Mouse (Mus musculus): ENCODE results near the gene Slx1b. TPM values are rescaled to one million over a fixed set of nuclear protein-coding genes. Genes with fewer than 3 reads are reported as not detected.
"Not testable (repeated sequence)": the region's sequence is repeated elsewhere in the genome, so short reads cannot be mapped to it uniquely, and the experiment has no call there.

Slx1b gene
- polyA plus RNA-seq, 1 experiment: 16.0 TPM

DNA sequence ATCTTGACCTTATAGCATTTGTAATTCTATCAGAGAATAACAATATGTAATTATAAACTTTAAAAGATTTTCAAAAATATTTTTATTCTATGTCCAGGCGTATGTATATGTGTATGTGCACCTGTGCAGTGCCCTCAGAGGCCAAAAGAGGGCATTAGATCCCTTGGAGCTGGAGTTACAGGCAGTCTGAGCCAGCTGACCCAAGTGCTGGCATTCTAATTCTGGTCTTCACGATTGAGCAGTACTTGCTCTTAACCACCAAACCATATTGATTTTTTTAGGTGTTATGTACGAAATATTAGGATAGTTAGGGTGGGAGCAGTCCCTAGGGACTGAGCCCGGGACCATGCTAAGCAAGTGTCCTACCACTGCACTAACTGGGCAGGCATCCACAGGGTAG is 47.1 kb downstream of the Slx1b start:
- 75% methylated on average over 4 of the region's 4 CpGs for WGBS
- no peak for TF ChIP-seq CTCF (IDR thresholded peaks at IDR 0.05; ENCODE audit: extremely low read depth, insufficient read length, insufficient replicate concordance, low read depth, low read length)
- TF ChIP-seq POLR2A (IDR thresholded peaks at IDR 0.05; ENCODE audit: low read depth, low read length): no peak
- Histone ChIP-seq H3K27ac (ENCODE audit: insufficient read depth, low read depth, low read length) (no peak overlapping the region), H3K4me1 (ENCODE audit: control insufficient read depth, insufficient read depth, insufficient read length, low read length) (peaks cover 15% of the 10 kb centered on the region; the same call in 1 of the 2 replicates), H3K4me3 (ENCODE audit: low read depth, low read length) (no peak overlapping the region), H3K27me3 (ENCODE audit: control insufficient read depth, insufficient read depth, low read length) (no peaks in the 10 kb centered on the region), H3K36me3 (ENCODE audit: control insufficient read depth, insufficient read depth, low read length) (no peaks in the 10 kb centered on the region)

DNA sequence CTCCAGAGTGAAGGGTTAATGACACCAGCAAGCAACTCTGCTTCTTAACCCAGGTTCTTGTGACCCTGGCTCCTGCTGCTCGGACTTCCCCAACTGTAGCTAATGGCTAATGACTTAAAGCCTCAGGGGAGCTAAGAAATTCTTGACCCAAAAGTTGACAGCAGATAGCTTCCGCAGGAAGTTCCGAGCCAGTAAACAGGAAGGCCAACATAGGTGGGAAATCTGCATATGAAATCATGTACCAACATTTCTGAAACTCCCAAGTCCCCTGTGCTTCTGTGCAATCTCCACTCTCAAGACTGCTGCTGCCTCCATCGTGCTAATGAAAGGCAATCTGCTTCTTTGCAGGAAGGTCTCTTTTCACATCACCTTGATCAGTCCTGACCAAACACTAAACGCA is 49.9 kb downstream of the Slx1b start:
- no peak overlapping the region for H3K27ac ChIP-seq (ENCODE audit: insufficient read depth, low read depth, low read length)
- TF ChIP-seq POLR2A (IDR thresholded peaks at IDR 0.05; ENCODE audit: low read depth, low read length): no peak
- TF ChIP-seq CTCF (IDR thresholded peaks at IDR 0.05; ENCODE audit: extremely low read depth, insufficient read length, insufficient replicate concordance, low read depth, low read length): no peak
- no peaks in the 10 kb centered on the region for H3K36me3 ChIP-seq (ENCODE audit: control insufficient read depth, insufficient read depth, low read length)
- no peak overlapping the region for H3K4me3 ChIP-seq (ENCODE audit: low read depth, low read length)
- no peaks in the 10 kb centered on the region for H3K27me3 ChIP-seq (ENCODE audit: control insufficient read depth, insufficient read depth, low read length)
- WGBS: 69% methylated on average over 5 of the region's 5 CpGs
- H3K4me1 ChIP-seq (ENCODE audit: control insufficient read depth, insufficient read depth, insufficient read length, low read length): peaks cover 15% of the 10 kb centered on the region; the same call in 1 of the 2 replicates

DNA sequence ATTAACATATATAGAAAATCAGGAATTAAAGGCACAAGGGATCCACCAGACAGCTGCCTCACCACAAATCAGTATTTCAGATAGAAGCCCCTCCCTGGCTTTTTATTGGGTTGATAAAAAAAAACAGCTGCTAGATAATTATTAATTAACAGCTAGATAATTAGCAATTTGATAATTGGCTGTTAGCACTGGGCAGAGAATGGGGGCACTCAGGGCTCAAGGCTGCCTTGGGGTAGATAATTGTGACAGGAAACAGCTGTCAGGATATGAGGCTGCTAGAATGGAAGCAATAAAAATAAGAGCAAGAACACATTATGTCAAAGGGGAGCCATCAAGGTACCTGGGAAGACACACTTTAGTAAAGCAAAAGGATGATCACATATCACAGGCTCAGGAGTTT is 50.7 kb downstream of the Slx1b start:
- TF ChIP-seq CTCF (IDR thresholded peaks at IDR 0.05; ENCODE audit: extremely low read depth, insufficient read length, insufficient replicate concordance, low read depth, low read length): no peak
- TF ChIP-seq POLR2A (IDR thresholded peaks at IDR 0.05; ENCODE audit: low read depth, low read length): no peak
- H3K4me1 ChIP-seq (ENCODE audit: control insufficient read depth, insufficient read depth, insufficient read length, low read length): peaks cover 11% of the 10 kb centered on the region; the same call in 1 of the 2 replicates
- H3K27ac ChIP-seq (ENCODE audit: insufficient read depth, low read depth, low read length): no peak overlapping the region

DNA sequence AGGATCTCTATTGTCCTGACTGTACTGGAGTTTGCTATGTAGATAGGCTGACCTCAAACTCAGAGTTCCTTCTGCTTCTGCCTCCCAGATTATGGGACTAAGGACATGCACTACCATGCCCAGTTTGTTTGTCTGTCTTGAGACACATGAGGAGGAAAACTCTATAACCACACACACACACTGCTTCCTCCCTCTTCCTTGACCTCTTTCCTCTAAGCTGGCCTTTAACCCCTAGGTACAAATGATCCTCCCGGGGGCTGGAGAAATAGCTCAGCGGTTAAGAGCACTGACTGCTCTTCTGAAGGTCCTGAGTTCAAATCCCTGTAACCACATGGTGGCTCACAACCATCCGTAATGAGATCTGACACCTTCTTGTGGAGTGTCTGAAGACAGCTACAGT is 51.2 kb downstream of the Slx1b start:
- TF ChIP-seq CTCF (IDR thresholded peaks at IDR 0.05; ENCODE audit: extremely low read depth, insufficient read length, insufficient replicate concordance, low read depth, low read length): no peak
- no peak for TF ChIP-seq POLR2A (IDR thresholded peaks at IDR 0.05; ENCODE audit: low read depth, low read length)
- Histone ChIP-seq H3K4me3 (ENCODE audit: low read depth, low read length) (no peak overlapping the region), H3K36me3 (ENCODE audit: control insufficient read depth, insufficient read depth, low read length) (no peaks in the 10 kb centered on the region), H3K27ac (ENCODE audit: insufficient read depth, low read depth, low read length) (no peak overlapping the region), H3K4me1 (ENCODE audit: control insufficient read depth, insufficient read depth, insufficient read length, low read length) (peaks cover 9% of the 10 kb centered on the region; the same call in 1 of the 2 replicates), H3K27me3 (ENCODE audit: control insufficient read depth, insufficient read depth, low read length) (no peaks in the 10 kb centered on the region)
- WGBS: 60% methylated on average over 3 of the region's 3 CpGs

More for the DNA sequence above, 50.7 kb downstream of the Slx1b start:
- Histone ChIP-seq H3K36me3 (ENCODE audit: control insufficient read depth, insufficient read depth, low read length) (no peaks in the 10 kb centered on the region), H3K4me3 (ENCODE audit: low read depth, low read length) (no peak overlapping the region), H3K27me3 (ENCODE audit: control insufficient read depth, insufficient read depth, low read length) (no peaks in the 10 kb centered on the region)

DNA sequence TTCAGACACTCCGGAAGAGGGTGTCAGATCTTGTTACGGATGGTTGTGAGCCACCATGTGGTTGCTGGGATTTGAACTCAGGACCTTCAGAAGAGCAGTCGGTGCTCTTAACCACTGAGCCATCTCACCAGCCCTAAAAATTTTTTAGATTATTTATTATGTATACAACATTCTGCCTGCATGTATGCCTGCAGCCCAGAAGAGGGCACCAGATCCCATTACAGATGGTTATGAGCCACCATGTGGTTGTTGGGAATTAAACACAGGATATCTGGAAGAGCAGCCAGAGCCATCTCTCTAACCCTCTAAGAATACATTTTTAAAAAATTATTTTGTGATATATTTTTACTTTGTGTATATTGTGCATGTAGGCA is 52.4 kb downstream of the Slx1b start:
- not testable (repeated sequence) for H3K27me3 ChIP-seq (ENCODE audit: control insufficient read depth, insufficient read depth, low read length); H3K4me1 ChIP-seq (ENCODE audit: control insufficient read depth, insufficient read depth, insufficient read length, low read length); H3K27ac ChIP-seq (ENCODE audit: insufficient read depth, low read depth, low read length); H3K36me3 ChIP-seq (ENCODE audit: control insufficient read depth, insufficient read depth, low read length); H3K4me3 ChIP-seq (ENCODE audit: low read depth, low read length)
- 16% methylated on average over 3 of the region's 3 CpGs for WGBS

DNA sequence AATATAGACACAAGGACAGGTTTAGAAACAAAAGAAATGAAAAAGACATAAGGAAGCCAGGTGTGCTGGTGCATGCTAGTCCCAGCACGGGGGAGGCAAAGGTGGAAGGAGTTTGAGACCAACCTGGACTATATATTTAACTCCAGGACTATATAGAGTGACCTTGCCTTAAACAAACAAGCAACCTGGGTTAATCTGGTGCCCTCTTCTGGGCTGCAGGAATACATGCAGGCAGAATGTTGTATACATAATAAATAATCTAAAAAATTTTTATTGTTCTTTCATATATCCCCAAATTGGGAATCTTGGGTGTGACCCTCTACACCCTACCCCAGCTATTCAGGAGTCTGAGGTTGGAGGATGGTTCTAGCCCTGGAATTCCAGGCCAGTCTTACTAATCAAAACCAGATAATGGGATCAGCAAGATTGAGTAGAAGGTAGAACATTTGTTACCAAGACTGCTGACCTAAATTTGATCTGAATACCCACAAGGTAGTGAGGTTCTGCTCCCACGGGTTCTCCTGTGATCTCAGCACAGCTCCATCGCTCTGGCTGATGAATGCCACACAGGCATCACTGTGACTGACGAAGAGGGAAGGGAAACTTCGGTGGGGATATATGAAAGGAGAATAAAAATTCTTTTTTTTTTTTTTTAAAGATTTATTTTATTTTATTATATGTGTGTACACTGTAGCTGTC is 52.9 kb downstream of the Slx1b start:
- no peaks in the 10 kb centered on the region for H3K36me3 ChIP-seq (ENCODE audit: control insufficient read depth, insufficient read depth, low read length)

More for the DNA sequence above, 52.9 kb downstream of the Slx1b start:
- Histone ChIP-seq H3K27ac (ENCODE audit: insufficient read depth, low read depth, low read length) (no peak overlapping the region), H3K27me3 (ENCODE audit: control insufficient read depth, insufficient read depth, low read length) (no peaks in the 10 kb centered on the region), H3K4me1 (ENCODE audit: control insufficient read depth, insufficient read depth, insufficient read length, low read length) (peaks cover 7% of the 10 kb centered on the region; the same call in 1 of the 2 replicates), H3K4me3 (ENCODE audit: low read depth, low read length) (no peak overlapping the region)
- peak; percentile 12; the same call in 1 of the 2 replicates for TF ChIP-seq CTCF (IDR thresholded peaks at IDR 0.05; ENCODE audit: extremely low read depth, insufficient read length, insufficient replicate concordance, low read depth, low read length)
- TF ChIP-seq POLR2A (IDR thresholded peaks at IDR 0.05; ENCODE audit: low read depth, low read length): no peak
- 52% methylated on average over 5 of the region's 5 CpGs for WGBS

Other genes starting within 250 kb of the Slx1b start
- 0.08 and 0.23 TPM in 2 replicates for gene Atp2a1, start 232.7 kb downstream of the Slx1b start, polyA plus RNA-seq (2012; rRNA removed)
- gene Sh2b1, start 220.4 kb downstream of the Slx1b start, polyA plus RNA-seq (2012; rRNA removed): 30.5 and 54.4 TPM in 2 replicates
- gene Tufm, start 208.4 kb downstream of the Slx1b start, polyA plus RNA-seq (2012; rRNA removed): 83.1 and 121 TPM in 2 replicates
- gene Atxn2l, start 192.3 kb downstream of the Slx1b start, polyA plus RNA-seq (2012; rRNA removed): 143 and 301 TPM in 2 replicates
- gene Eif3c, start 129.4 kb downstream of the Slx1b start, polyA plus RNA-seq (2012; rRNA removed): 37.3 and 79.1 TPM in 2 replicates
- 2.3 TPM in 2 replicates for gene Apobr, start 110.8 kb downstream of the Slx1b start, polyA plus RNA-seq (2012; rRNA removed)
- 24.9 and 55.7 TPM in 2 replicates for gene Cln3, start 110.0 kb downstream of the Slx1b start, polyA plus RNA-seq (2012; rRNA removed)
- 0.15 and 0.51 TPM in 2 replicates for gene Il27, start 100.8 kb downstream of the Slx1b start, polyA plus RNA-seq (2012; rRNA removed)
- gene Nupr1, start 64.9 kb downstream of the Slx1b start, polyA plus RNA-seq (2012; rRNA removed): 32.5 and 97.9 TPM in 2 replicates
- gene Sgf29, start 46.5 kb downstream of the Slx1b start, polyA plus RNA-seq (2012; rRNA removed): 16.7 and 23.9 TPM in 2 replicates
- 5.0 and 7.4 TPM in 2 replicates for gene Sult1a1, start 19.4 kb downstream of the Slx1b start, polyA plus RNA-seq (2012; rRNA removed)
- gene Bola2, start 383 bp downstream of the Slx1b start, polyA plus RNA-seq (2012; rRNA removed): 35.8 and 40.6 TPM in 2 replicates
- 114 and 157 TPM in 2 replicates for gene Coro1a, start 12.0 kb upstream of the Slx1b start, polyA plus RNA-seq (2012; rRNA removed)
- 208 and 472 TPM in 2 replicates for gene Mapk3, start 63.8 kb upstream of the Slx1b start, polyA plus RNA-seq (2012; rRNA removed)
- gene Gdpd3, start 70.5 kb upstream of the Slx1b start, polyA plus RNA-seq (2012; rRNA removed): 5.0 and 24.4 TPM in 2 replicates
- 153 and 244 TPM in 2 replicates for gene Ypel3, start 81.2 kb upstream of the Slx1b start, polyA plus RNA-seq (2012; rRNA removed)
- gene Tbx6, start 85.7 kb upstream of the Slx1b start, polyA plus RNA-seq (2012; rRNA removed): 1.4 and 2.4 TPM in 2 replicates
- 101 and 199 TPM in 2 replicates for gene Ppp4c, start 96.7 kb upstream of the Slx1b start, polyA plus RNA-seq (2012; rRNA removed)
- gene Fam57b, start 101.9 kb upstream of the Slx1b start, polyA plus RNA-seq (2012; rRNA removed): 2.2 and 4.1 TPM in 2 replicates
- not detected in 2 replicates for gene 4930451I11Rik, start 135.9 kb upstream of the Slx1b start, polyA plus RNA-seq (2012; rRNA removed)
- not detected in 2 replicates for gene Doc2a, start 151.6 kb upstream of the Slx1b start, polyA plus RNA-seq (2012; rRNA removed)
- 1.3 and 3.6 TPM in 2 replicates for gene Hirip3, start 166.2 kb upstream of the Slx1b start, polyA plus RNA-seq (2012; rRNA removed)
- gene Ino80e, start 166.6 kb upstream of the Slx1b start, polyA plus RNA-seq (2012; rRNA removed): 16.5 and 42.8 TPM in 2 replicates
- gene Taok2, start 188.9 kb upstream of the Slx1b start, polyA plus RNA-seq (2012; rRNA removed): 42.3 and 77.4 TPM in 2 replicates
- gene Tmem219, start 227.1 kb upstream of the Slx1b start, polyA plus RNA-seq (2012; rRNA removed): 51.5 and 143 TPM in 2 replicates
- gene Kctd13, start 233.1 kb upstream of the Slx1b start, polyA plus RNA-seq (2012; rRNA removed): 9.1 and 18.8 TPM in 2 replicates

Data from small intestine, adult 2 months (tissue).